Mouse (Mus musculus): Measurements from ENCODE around the gene Rngtt.

DNA sequence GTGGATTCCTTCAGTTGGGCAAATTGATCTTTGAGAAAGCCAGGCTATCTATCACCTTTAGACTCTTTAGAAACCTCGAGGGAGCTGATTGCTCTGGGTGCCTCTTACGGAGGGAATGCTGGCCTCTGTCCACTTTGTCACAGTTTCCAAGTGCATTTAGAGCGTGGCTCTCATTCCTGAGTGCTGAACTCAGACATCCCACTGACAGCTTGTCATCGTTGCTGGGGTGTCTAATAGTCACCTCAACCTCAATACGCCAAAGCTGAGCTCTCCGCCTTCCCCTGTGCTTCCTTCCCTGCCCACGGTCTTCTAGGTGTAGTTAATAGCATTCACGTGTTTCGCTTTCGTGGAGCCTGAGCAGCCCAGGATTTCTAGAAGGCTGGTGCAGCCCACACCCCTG, 200.4 kb downstream of the Rngtt start:
- no peak for TF ChIP-seq CTCF (IDR thresholded peaks at IDR 0.05; ENCODE audit: low read depth)
- TF ChIP-seq EP300 (IDR thresholded peaks at IDR 0.05; ENCODE audit: low read depth) = peak; percentile 51; the same call in 1 of the 2 replicates
